Mouse (Mus musculus) olfactory bulb, adult 2 months (tissue): ENCODE results near the gene Zfp64. TPM values are rescaled to one million over a fixed set of nuclear protein-coding genes. Genes with fewer than 3 reads are reported as not detected.

ENCODE experiments used
- H3K27ac ChIP-seq: fragments of 200-500 bp; 2 replicates; pipeline ENCODE4 v1.5.1; 2012; ENCODE audit warnings: low read depth, low read length; ENCODE audit not compliant: insufficient read depth
- H3K4me1 ChIP-seq: fragments of 200-500 bp; 2 replicates; pipeline ENCODE4 v1.6.1; 2012; ENCODE audit warnings: low read length; ENCODE audit not compliant: control insufficient read depth, insufficient read depth
- H3K4me3 ChIP-seq: fragments of 200-500 bp; 2 replicates; pipeline ENCODE4 v1.5.1; 2012; ENCODE audit warnings: mild to moderate bottlenecking, low read depth, low read length, moderate library complexity; ENCODE audit not compliant: insufficient read depth
- CTCF ChIP-seq: fragments of 200-500 bp; IDR thresholded peaks from 2 replicates; pipeline ENCODE4 v1.5.1; 2012; ENCODE audit warnings: low read depth, mild to moderate bottlenecking, low read length, moderate library complexity; ENCODE audit not compliant: insufficient read depth
- POLR2A ChIP-seq: fragments of 200-500 bp; IDR thresholded peaks from 2 replicates; pipeline ENCODE4 v1.6.1; 2012; ENCODE audit warnings: mild to moderate bottlenecking, low read depth, low read length, moderate library complexity; ENCODE audit not compliant: insufficient read depth
- WGBS: fragments of 180-500 bp; shearing (Covaris S2); methylation state at CpG from one replicate; pipeline ENCODE4 v1.1.7; 2018; 5-methylcytosine and 5-hydroxymethylcytosine counted together
- polyA plus RNA-seq: library from polyadenylated mRNA; stranded (reverse); fragments of >200 nt; gene quantifications from 2 replicates; pipeline ENCODE4 v1.2.4, GENCODE M21; 2012; ENCODE audit warnings: low replicate concordance; ENCODE audit not compliant: missing spikeins, insufficient read depth, insufficient read length

Zfp64 gene
- polyA plus RNA-seq, 1 experiment: not detected

- peaks cover 6% of the 10 kb centered on the region for H3K4me1 ChIP-seq
- H3K4me3 ChIP-seq: no peak overlapping the region
- TF ChIP-seq POLR2A (no peak), CTCF (no peak)
- 83% methylated on average over 14 of the region's 14 CpGs for WGBS
- no peak overlapping the region for H3K27ac ChIP-seq
Observed at GRCm38 (mm10) chr2:168959339-168959885, 4.0 kb upstream of the Zfp64 start.

DNA sequence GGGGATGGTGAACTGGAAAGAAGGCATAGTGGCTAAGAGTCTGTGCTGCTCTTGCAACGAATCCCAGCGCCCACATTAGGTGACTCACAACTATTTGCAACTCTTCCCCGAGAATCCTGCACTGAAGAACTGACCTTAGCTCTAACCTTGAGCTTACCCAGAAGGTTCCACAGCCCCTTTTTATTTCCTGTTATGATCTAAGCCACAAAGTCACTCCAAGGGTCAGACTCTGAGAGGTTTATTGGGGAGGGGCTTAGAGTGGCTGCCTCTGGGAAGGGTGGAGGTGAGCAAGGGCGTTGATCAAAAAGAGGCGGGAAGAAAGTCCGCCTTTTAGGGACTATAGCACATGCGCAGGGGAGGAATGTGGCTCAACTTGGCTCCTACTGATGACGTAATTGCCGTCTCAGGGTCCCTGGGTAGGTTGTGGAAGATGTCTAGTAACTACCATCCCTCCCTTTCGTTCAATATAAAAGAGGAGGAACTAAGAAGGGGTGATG lies 511 bp upstream of the Zfp64 start:
- Histone ChIP-seq H3K27ac (peak overlapping the region; percentile 61; the same call in 1 of the 2 replicates), H3K4me3 (no peak overlapping the region)
- 54% methylated on average over 10 of the region's 10 CpGs for WGBS

DNA sequence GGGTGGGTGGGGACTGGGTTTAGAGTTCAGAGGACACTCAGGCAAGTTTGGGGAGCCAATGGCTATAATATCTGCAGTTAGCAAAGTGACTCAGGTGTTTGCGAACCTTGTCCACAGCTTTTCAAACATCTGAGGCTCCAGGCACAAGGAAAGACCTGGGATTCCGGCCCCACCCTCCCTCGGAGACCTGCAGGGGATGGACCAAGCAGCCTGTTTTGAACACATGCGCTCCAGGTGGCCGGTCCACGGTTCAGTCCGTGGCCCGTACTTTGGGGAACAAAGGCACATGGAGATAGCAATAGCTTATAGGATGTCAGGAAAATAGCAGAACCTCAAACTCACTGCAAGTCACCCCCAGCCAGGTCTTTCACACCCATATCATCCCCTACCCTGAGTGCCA lies 1.0 kb downstream of the Zfp64 start:
- H3K4me1 ChIP-seq: peaks cover 14% of the 10 kb centered on the region
- TF ChIP-seq POLR2A (no peak), CTCF (no peak)
- H3K4me3 ChIP-seq: peak overlapping the region; percentile 56
- H3K27ac ChIP-seq: no peak overlapping the region
- WGBS: 13% methylated on average over 8 of the region's 8 CpGs

More for the DNA sequence above, 511 bp upstream of the Zfp64 start:
- peaks cover 14% of the 10 kb centered on the region for H3K4me1 ChIP-seq
- TF ChIP-seq CTCF: no peak
- TF ChIP-seq POLR2A: no peak

DNA sequence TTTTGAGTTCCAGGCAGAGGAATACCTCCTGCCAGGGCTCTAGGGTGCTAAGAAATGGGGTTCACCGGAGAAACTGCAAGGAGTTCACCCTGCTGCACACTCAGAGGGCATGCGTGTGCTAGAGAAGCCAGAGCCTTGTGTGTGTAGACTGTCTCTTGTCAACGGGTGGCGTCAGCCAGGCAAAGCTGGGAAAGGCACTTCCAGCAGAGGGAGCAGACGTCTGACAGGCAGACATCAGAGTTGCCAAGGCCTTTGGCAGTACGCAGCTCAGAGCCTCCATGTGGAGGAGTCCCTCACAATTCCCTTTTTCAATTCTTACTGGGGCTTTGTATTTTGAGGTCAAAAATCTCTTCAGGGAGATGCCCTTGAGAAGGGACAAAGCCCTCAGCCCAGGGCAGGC lies 6.9 kb downstream of the Zfp64 start:
- 84% methylated on average over 6 of the region's 6 CpGs for WGBS
- TF ChIP-seq POLR2A: no peak
- no peak for TF ChIP-seq CTCF
- H3K4me3 ChIP-seq: no peak overlapping the region
- H3K4me1 ChIP-seq: no peaks in the 10 kb centered on the region
- H3K27ac ChIP-seq: no peak overlapping the region

GRCm38 (mm10) chr2:168947663-168948062 lies 7.7 kb downstream of the Zfp64 start:
- Histone ChIP-seq H3K27ac (no peak overlapping the region), H3K4me3 (no peak overlapping the region), H3K4me1 (no peaks in the 10 kb centered on the region)
- 91% methylated on average over 1 of the region's 1 CpGs for WGBS
- TF ChIP-seq CTCF (no peak), POLR2A (no peak)

GRCm38 (mm10) chr2:168944011-168944410 lies 11.4 kb downstream of the Zfp64 start:
- WGBS: 96% methylated on average over 4 of the region's 4 CpGs
- no peak for TF ChIP-seq POLR2A
- TF ChIP-seq CTCF: no peak
- no peak overlapping the region for H3K4me3 ChIP-seq

GRCm38 (mm10) chr2:168939941-168940340 lies 15.4 kb downstream of the Zfp64 start:
- no peaks in the 10 kb centered on the region for H3K4me1 ChIP-seq
- no peak for TF ChIP-seq CTCF
- no peak for TF ChIP-seq POLR2A
- no peak overlapping the region for H3K27ac ChIP-seq
- 93% methylated on average over 8 of the region's 8 CpGs for WGBS
- H3K4me3 ChIP-seq: no peak overlapping the region

More at GRCm38 (mm10) chr2:168944011-168944410, 11.4 kb downstream of the Zfp64 start:
- Histone ChIP-seq H3K27ac (no peak overlapping the region), H3K4me1 (no peaks in the 10 kb centered on the region)

- no peak for TF ChIP-seq CTCF
- no peak for TF ChIP-seq POLR2A
- no peak overlapping the region for H3K4me3 ChIP-seq
- no peak overlapping the region for H3K27ac ChIP-seq
- no peaks in the 10 kb centered on the region for H3K4me1 ChIP-seq
- WGBS: 90% methylated on average over 10 of the region's 10 CpGs
Observed at GRCm38 (mm10) chr2:168939261-168939933, 16.0 kb downstream of the Zfp64 start.

- TF ChIP-seq POLR2A: no peak
- TF ChIP-seq CTCF: no peak
- 92% methylated on average over 6 of the region's 6 CpGs for WGBS
- H3K27ac ChIP-seq: no peak overlapping the region
- no peaks in the 10 kb centered on the region for H3K4me1 ChIP-seq
- no peak overlapping the region for H3K4me3 ChIP-seq
Observed at GRCm38 (mm10) chr2:168936896-168937295, 18.5 kb downstream of the Zfp64 start.

DNA sequence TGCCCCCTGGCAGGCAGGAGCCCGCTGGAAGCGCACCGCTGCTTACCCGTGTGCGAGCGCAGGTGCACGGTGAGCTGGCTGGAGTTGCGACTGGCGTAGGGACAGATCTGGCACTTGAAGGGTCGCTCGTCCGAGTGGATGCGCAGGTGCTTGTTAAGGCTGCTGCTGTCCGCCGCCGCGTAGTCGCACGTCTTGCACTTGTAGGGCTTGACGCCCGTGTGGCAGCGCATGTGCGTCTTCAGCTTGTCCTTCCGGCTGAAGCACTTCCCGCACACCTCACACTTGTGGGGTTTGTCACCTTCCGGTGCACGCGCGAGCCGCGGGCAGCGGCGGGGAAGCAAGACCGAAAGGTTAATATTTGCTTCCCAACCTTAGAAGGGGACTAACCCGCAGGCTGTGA lies 20.2 kb downstream of the Zfp64 start:
- TF ChIP-seq CTCF: no peak
- no peak for TF ChIP-seq POLR2A
- WGBS: 92% methylated on average over 35 of the region's 35 CpGs
- H3K4me1 ChIP-seq: no peaks in the 10 kb centered on the region
- no peak overlapping the region for H3K27ac ChIP-seq
- H3K4me3 ChIP-seq: no peak overlapping the region
